Mouse (Mus musculus): ENCODE data around the gene Cnnm4.
A peak's percentile ranks its signal among the peaks of the same experiment; 100 is the strongest.

- TF ChIP-seq EP300 (IDR thresholded peaks at IDR 0.05; ENCODE audit: insufficient read depth, low read depth, low read length): peak; percentile 88
- no peak for TF ChIP-seq CTCF (IDR thresholded peaks at IDR 0.05)
- TF ChIP-seq POLR2A (IDR thresholded peaks at IDR 0.05; ENCODE audit: insufficient read depth, low read depth, low read length): no peak
These were observed 67.8 kb downstream of the Cnnm4 start, which contains the start of gene Gm42417 for GRCm38 (mm10) chr1:36539186-36539585.

Measured in heart, adult 2 months (tissue).